Mouse (Mus musculus) limb, embryonic 15.5 days (tissue): ENCODE measurements around the gene Hectd2. TPM values are rescaled to one million over a fixed set of nuclear protein-coding genes. Genes with fewer than 3 reads are reported as not detected.

Experiments
- ATAC-seq: fragments of 200-750 bp; cut with Nextera tagmentation; 2 replicates; pipeline ENCODE4 v1.8.0; 2017; ENCODE audit warnings: low read depth, moderate TSS enrichment; ENCODE audit not compliant: insufficient number of reproducible peaks, low FRiP score, low TSS enrichment
- H3K27ac ChIP-seq: fragments of 300-500 bp; sonication (generic); 2 replicates; pipeline ENCODE4 v1.5.1; 2015; ENCODE audit warnings: moderate library complexity, mild to moderate bottlenecking, inconsistent platforms
- H3K27me3 ChIP-seq: fragments of 300-500 bp; sonication (generic); 2 replicates; pipeline ENCODE4 v1.6.1; 2015; ENCODE audit warnings: inconsistent platforms
- H3K36me3 ChIP-seq: fragments of 300-500 bp; sonication (generic); 2 replicates; pipeline ENCODE4 v1.6.1; 2015; ENCODE audit warnings: inconsistent platforms
- H3K4me1 ChIP-seq: fragments of 300-500 bp; sonication (generic); 2 replicates; pipeline ENCODE4 v1.6.1; 2015; ENCODE audit warnings: inconsistent platforms
- H3K4me2 ChIP-seq: fragments of 300-500 bp; sonication (generic); 2 replicates; pipeline ENCODE4 v1.6.1; 2015; ENCODE audit warnings: mild to moderate bottlenecking, inconsistent platforms
- H3K4me3 ChIP-seq: fragments of 300-500 bp; sonication (generic); 2 replicates; pipeline ENCODE4 v1.5.1; 2015; ENCODE audit warnings: mild to moderate bottlenecking, inconsistent platforms
- H3K9ac ChIP-seq: fragments of 300-500 bp; sonication (generic); 2 replicates; pipeline ENCODE4 v1.6.1; 2015; ENCODE audit warnings: inconsistent platforms
- H3K9me3 ChIP-seq: fragments of 300-500 bp; sonication (generic); 2 replicates; pipeline ENCODE4 v1.6.1; 2016; ENCODE audit warnings: inconsistent platforms
- WGBS: fragments of 180-500 bp; shearing (Covaris S2); methylation state at CpG from one replicate; pipeline ENCODE4 v1.1.7; 2015; 5-methylcytosine and 5-hydroxymethylcytosine counted together
- polyA plus RNA-seq: library from polyadenylated mRNA; unstranded; fragments of >200 nt; fragmentation: Nextera tagmentation; extraction: Ambion mirVana; gene quantifications from 2 replicates; pipeline ENCODE4 v1.2.1, GENCODE M21; 2015

The Hectd2 gene
- polyA plus RNA-seq, 1 experiment from 2014 or later, result 4.5 TPM

DNA sequence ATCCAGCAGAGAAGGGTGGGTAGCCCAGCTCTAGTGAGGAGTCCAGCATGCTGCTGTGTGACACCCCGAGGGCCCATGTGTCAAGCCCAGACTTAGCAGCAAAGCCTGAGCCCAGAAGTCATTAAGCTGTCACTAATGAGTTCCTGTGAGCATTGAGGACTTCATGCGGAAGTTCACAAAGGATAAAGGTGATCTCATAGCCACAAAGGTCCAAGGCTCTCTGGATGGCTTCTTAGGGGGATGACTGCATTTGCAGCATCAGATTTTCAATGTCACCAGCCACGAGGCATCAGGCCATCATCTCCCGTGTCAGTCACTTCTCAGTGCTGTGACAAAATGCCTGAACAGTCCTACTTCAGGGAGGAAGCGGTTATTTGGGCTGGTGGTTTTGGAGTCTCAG is 75.9 kb downstream of the Hectd2 start:
- Histone ChIP-seq H3K4me2 (no peak overlapping the region), H3K36me3 (no peaks in the 10 kb centered on the region), H3K27me3 (no peaks in the 10 kb centered on the region), H3K9me3 (no peaks in the 10 kb centered on the region), H3K4me1 (no peaks in the 10 kb centered on the region), H3K4me3 (no peak overlapping the region), H3K9ac (no peak overlapping the region), H3K27ac (no peak overlapping the region)
- ATAC-seq, result no peak
- 82% methylated on average over 5 of the region's 5 CpGs for WGBS

DNA sequence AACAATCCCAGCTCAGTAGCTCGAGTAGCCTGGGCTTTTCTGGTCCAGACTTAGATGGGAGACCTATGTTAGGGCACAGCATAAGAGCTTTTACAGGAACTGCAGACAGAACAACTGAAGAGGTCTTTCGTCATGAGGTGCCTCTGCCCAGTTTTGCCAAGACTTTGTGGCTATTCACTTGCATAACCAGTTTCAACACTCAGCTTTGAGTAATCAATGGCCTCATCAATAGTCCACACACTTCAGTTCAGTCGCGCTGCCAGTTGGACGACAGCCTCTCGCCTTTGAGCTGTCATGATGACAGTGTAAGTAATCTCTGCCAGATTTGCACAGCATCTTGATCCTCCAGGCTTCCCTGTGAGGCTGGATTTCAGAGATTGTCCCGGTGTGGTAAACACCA is 80.3 kb downstream of the Hectd2 start:
- Histone ChIP-seq H3K27me3 (no peaks in the 10 kb centered on the region), H3K36me3 (no peaks in the 10 kb centered on the region), H3K27ac (no peak overlapping the region), H3K4me2 (no peak overlapping the region), H3K9ac (no peak overlapping the region), H3K4me3 (no peak overlapping the region), H3K9me3 (no peaks in the 10 kb centered on the region), H3K4me1 (no peaks in the 10 kb centered on the region)
- WGBS, result 83% methylated on average over 7 of the region's 7 CpGs
- ATAC-seq, result no peak

DNA sequence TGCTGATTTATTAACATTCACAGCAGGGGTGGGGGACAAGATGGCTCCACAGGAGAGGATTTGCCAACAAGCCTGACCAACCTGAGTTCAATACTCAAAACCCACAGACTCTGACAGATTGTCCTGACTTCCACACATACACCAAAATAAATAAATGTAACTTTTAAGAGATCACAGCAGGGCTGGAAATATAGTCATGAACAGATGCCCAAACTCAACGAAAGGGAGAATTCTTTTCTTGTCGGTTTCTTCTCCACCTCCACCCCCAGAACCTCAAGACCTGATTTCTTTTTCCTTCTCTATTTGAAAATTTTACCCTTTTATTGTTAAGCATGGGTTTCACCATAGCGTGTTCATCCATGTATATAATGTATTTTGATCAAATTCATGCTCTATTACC is 82.8 kb downstream of the Hectd2 start:
- H3K27me3 ChIP-seq, result no peaks in the 10 kb centered on the region
- ATAC-seq, result no peak
- WGBS, result 86% methylated on average over 3 of the region's 3 CpGs

DNA sequence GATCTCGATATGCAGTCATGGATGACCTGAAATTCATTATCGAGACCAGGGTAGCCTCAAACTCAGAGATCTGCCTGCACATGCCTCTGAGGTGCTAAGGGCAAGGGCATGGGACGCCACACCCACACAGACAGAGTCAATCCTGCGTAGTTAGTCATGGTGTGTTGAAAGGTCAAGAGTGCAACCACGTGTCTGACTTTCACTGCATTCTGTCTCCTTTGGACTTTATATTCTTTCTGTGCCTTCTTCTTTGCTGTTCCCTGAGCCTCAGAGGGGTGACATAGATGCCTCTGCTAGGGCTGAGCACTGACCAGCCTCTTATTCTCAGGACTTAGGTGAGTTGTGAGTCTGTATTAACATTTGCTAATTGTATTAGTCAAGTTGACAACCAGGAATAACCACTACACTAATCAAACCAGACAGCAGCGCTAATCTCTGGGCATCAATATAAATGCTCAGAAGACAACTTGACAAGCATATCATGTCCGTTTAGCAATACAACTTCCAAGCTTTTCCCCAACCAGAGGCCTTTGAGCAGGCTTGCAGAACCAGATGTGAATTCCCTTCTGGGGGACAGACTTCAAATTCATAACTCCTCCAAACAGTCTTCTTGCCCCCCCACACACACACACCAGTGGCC is 83.6 kb downstream of the Hectd2 start:
- H3K4me3 ChIP-seq, result no peak overlapping the region
- no peak overlapping the region for H3K27ac ChIP-seq
- ATAC-seq, result no peak
- 0 out of 2 replicates have a peak, but pooled peaks cover 5% of the 10 kb centered on the region for H3K9me3 ChIP-seq
- H3K36me3 ChIP-seq, result no peaks in the 10 kb centered on the region
- no peak overlapping the region for H3K4me2 ChIP-seq
- 75% methylated on average over 7 of the region's 7 CpGs for WGBS
- no peaks in the 10 kb centered on the region for H3K27me3 ChIP-seq
- no peak overlapping the region for H3K9ac ChIP-seq
- H3K4me1 ChIP-seq, result no peaks in the 10 kb centered on the region

More for the DNA sequence above, 82.8 kb downstream of the Hectd2 start:
- Histone ChIP-seq H3K27ac (no peak overlapping the region), H3K4me1 (no peaks in the 10 kb centered on the region), H3K4me3 (no peak overlapping the region), H3K9ac (no peak overlapping the region), H3K4me2 (no peak overlapping the region), H3K9me3 (0 out of 2 replicates have a peak, but pooled peaks cover under 1% of the 10 kb centered on the region), H3K36me3 (no peaks in the 10 kb centered on the region)

DNA sequence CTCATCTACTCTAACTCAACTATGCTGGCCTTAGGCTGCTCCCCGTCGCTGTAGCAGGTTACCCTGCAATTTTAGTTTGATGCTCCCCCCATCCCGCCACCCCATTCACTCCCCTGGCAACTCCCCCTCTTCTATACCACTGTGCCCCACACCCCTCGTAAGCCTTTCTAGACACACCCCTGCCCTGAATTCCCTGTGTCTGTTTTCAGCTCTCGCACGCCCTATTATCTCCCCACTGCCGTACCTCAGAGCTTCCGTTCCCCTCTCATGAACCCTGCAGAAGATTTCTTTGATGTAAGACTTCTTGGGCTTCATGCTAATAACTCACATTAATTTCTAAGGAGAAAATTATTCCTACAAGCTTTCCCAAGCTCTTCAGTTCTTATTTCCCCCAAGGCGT is 84.6 kb downstream of the Hectd2 start:
- H3K27me3 ChIP-seq, result no peaks in the 10 kb centered on the region
- no peaks in the 10 kb centered on the region for H3K36me3 ChIP-seq
- H3K9me3 ChIP-seq, result 0 out of 2 replicates have a peak, but pooled peaks cover 5% of the 10 kb centered on the region
- H3K27ac ChIP-seq, result no peak overlapping the region
- no peak overlapping the region for H3K9ac ChIP-seq
- H3K4me2 ChIP-seq, result no peak overlapping the region
- H3K4me1 ChIP-seq, result no peaks in the 10 kb centered on the region
- 80% methylated on average over 9 of the region's 9 CpGs for WGBS
- ATAC-seq, result no peak
- H3K4me3 ChIP-seq, result no peak overlapping the region

DNA sequence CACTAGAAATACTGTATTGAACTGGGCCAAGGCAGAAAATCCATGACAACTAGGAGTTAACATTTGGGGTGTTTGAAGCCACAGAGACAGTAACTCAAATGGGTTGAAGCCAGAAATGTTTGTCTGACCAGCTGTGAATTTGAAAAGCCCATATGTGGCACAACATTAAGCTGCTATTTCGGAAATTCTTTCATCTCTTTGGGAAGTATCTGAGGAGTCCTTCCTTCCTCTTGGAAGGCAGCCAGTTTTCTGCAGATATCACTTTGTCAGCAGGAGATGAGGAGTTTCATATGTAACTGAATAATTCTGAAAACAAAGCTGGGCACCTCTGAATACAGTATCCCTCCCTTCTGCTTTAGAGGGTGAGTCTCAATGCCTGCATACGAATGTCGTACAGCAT is 86.7 kb downstream of the Hectd2 start:
- WGBS, result 70% methylated on average over 3 of the region's 3 CpGs
- Histone ChIP-seq H3K36me3 (no peaks in the 10 kb centered on the region), H3K4me3 (no peak overlapping the region), H3K9me3 (0 out of 2 replicates have a peak, but pooled peaks cover 5% of the 10 kb centered on the region), H3K4me2 (no peak overlapping the region), H3K27ac (no peak overlapping the region), H3K27me3 (no peaks in the 10 kb centered on the region), H3K4me1 (peaks cover 2% of the 10 kb centered on the region), H3K9ac (no peak overlapping the region)
- no peak for ATAC-seq

DNA sequence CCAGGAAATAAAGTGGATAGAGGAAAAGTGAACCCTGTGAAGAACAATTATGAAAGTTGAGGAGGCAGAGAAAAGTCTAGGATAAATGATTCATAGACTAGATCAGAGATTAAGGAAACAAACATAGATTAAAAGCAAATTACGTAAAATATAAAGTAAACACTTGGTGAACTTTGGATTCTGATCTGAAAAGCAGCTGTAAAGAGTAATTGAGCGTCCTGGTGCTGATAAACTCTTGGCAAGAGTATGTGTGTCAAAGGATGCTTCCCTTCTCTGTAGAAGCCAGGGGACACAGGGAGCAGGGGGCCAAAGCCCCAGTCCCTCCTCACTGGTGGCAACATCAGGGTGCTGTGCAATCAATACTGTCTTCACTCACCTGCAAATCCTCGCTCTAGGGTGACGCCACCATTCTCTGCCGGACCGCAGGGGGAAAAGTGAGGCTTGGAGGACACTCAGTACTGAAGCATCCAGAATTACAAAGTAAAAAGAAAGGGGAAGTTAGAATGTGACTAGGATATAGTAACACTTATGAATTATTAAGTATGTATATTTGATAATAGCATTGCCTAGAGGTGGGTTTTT is 91.0 kb downstream of the Hectd2 start:
- peaks cover 8% of the 10 kb centered on the region for H3K4me1 ChIP-seq
- H3K9ac ChIP-seq, result no peak overlapping the region
- ATAC-seq, result no peak
- 86% methylated on average over 6 of the region's 6 CpGs for WGBS
- H3K36me3 ChIP-seq, result no peaks in the 10 kb centered on the region
- H3K4me3 ChIP-seq, result no peak overlapping the region
- H3K4me2 ChIP-seq, result no peak overlapping the region
- H3K27me3 ChIP-seq, result no peaks in the 10 kb centered on the region
- 0 out of 2 replicates have a peak, but pooled peaks cover 5% of the 10 kb centered on the region for H3K9me3 ChIP-seq
- no peak overlapping the region for H3K27ac ChIP-seq

DNA sequence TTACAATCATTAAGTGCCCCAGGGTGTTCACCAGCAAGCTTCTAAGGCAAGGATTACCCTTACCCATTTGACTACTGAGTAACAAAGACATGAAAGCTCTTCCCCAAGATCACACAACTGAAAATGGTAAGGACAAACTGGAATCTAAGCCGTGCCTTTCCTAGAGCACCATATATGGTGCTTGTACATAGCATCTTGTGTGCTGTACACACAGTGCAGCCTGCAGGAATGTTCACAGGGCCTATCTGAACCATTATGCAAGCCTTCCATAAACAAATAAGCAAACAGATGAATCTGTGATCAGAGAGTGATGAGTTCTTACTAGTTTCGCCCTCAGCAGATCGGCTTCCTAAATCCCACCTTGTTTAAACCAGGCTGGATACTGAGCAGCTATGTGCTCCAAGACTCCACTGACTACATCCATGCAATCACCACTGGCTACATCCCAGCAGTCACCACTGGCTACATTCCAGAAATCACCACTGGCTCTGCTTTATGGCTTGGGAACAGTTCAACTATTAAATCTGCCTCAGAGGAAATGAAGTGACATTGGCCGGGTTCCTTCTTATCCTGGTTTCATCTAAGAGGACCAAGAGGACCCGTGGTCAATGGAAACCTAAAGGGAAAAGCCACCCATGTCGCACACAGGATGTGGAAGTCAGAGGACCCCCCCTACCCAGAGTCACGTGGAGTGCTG is 91.8 kb downstream of the Hectd2 start:
- no peaks in the 10 kb centered on the region for H3K36me3 ChIP-seq
- no peak overlapping the region for H3K4me3 ChIP-seq
- no peaks in the 10 kb centered on the region for H3K27me3 ChIP-seq
- no peak overlapping the region for H3K27ac ChIP-seq
- no peak overlapping the region for H3K9ac ChIP-seq
- H3K4me1 ChIP-seq, result peaks cover 8% of the 10 kb centered on the region
- no peak for ATAC-seq
- H3K4me2 ChIP-seq, result no peak overlapping the region
- 63% methylated on average over 7 of the region's 7 CpGs for WGBS
- 0 out of 2 replicates have a peak, but pooled peaks cover 5% of the 10 kb centered on the region for H3K9me3 ChIP-seq

DNA sequence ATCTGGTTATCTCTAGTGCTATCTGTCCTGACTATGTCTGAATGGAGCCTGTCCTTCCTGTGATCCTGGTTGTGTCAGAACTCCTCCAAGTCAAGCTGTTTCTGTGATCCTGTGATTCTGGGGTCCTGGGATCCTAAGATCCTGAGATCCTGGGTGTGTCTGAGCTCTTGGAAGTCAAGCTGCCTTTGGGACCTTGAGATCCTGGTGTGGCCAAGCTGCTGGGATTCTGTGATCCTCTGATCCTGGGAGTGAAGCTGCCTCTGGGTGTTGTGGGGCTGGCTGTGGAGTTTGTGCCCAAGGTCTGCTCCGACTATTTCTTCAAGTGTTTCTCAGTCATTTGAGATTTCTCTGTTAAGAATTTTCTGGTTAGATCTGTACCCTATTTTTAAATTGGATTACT is 98.2 kb downstream of the Hectd2 start:
- Histone ChIP-seq H3K27ac (no peak overlapping the region), H3K4me3 (no peak overlapping the region), H3K36me3 (no peaks in the 10 kb centered on the region), H3K27me3 (no peaks in the 10 kb centered on the region), H3K4me1 (no peaks in the 10 kb centered on the region), H3K4me2 (no peak overlapping the region), H3K9me3 (no peaks in the 10 kb centered on the region), H3K9ac (no peak overlapping the region)
- no peak for ATAC-seq
- WGBS, result 76% methylated on average over 1 of the region's 1 CpGs

DNA sequence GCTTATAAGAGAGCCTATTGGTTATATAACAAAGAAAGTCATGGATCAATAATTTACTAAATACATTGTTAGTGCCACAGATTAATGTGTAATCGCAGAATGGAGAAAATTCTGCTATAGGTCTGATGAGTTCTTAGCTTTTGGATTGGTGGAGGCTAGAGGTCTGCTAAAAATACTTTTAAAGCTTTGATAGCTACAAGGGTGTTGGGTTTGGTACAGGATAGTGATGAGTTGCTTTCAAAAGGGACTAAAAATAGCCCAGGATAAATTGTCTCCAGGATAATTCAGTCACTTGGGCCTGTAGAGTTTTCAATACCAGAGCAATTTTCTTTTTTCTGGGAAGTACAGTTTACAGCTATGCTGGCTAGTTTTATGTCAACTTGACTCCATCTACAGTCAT is 108.3 kb downstream of the Hectd2 start:
- Histone ChIP-seq H3K9me3 (no peaks in the 10 kb centered on the region), H3K4me1 (no peaks in the 10 kb centered on the region), H3K4me3 (no peak overlapping the region), H3K27ac (no peak overlapping the region), H3K4me2 (no peak overlapping the region), H3K9ac (no peak overlapping the region), H3K27me3 (no peaks in the 10 kb centered on the region), H3K36me3 (no peaks in the 10 kb centered on the region)
- ATAC-seq, result no peak
- 95% methylated on average over 1 of the region's 1 CpGs for WGBS

DNA sequence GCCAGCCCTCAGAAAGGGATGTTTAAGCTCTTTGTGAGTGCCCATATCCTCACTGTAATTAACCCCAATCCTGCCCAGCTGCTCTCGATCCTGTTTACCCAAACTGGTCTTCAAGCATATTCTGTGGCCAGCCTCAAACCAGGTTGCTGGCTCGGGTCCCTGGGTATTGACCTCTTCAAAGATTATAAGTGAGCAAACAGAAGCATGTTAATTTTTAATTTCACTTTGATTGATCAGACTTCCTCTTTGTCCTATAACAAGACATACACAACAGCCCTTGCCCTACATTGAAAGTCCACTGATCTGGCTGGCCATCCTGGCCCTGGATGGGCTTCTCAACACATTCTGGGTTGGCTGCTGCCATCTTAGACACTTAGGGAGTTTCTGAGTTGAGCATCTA is 109.5 kb downstream of the Hectd2 start:
- H3K9me3 ChIP-seq, result no peaks in the 10 kb centered on the region
- no peak overlapping the region for H3K4me2 ChIP-seq
- H3K9ac ChIP-seq, result no peak overlapping the region
- H3K27ac ChIP-seq, result no peak overlapping the region
- no peaks in the 10 kb centered on the region for H3K27me3 ChIP-seq
- no peaks in the 10 kb centered on the region for H3K4me1 ChIP-seq
- H3K4me3 ChIP-seq, result no peak overlapping the region
- no peaks in the 10 kb centered on the region for H3K36me3 ChIP-seq
- no peak for ATAC-seq
- 70% methylated on average over 2 of the region's 2 CpGs for WGBS

DNA sequence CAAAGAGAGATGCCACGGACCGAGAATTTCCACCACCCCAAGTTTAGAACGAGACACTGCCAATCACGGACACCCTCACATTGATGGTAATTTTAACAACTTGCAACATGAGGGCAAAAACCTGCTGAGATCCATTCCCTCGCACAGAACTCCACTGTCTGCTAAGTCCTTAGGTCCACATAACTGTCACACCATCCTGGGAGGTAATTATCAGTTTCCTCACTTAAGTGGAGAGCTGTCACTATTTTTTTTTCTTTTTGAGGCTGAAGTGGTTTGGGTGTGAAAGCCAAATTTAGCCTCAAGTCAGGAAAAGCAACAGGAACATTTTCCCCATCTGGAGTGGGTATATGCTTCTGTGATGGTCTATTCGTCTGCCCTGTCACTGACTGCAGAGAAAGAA is 110.0 kb downstream of the Hectd2 start:
- no peak overlapping the region for H3K27ac ChIP-seq
- H3K4me1 ChIP-seq, result no peaks in the 10 kb centered on the region
- WGBS, result 73% methylated on average over 6 of the region's 6 CpGs
- ATAC-seq, result no peak
- H3K4me2 ChIP-seq, result no peak overlapping the region
- H3K9me3 ChIP-seq, result no peaks in the 10 kb centered on the region
- no peaks in the 10 kb centered on the region for H3K27me3 ChIP-seq
- H3K9ac ChIP-seq, result no peak overlapping the region
- no peak overlapping the region for H3K4me3 ChIP-seq
- no peaks in the 10 kb centered on the region for H3K36me3 ChIP-seq
